Mouse (Mus musculus): ENCODE measurements around the gene Meox1. TPM values are rescaled to one million over a fixed set of nuclear protein-coding genes. Genes with fewer than 3 reads are reported as not detected.

Meox1 gene
- polyA plus RNA-seq, 1 experiment = 0.16 TPM

- Histone ChIP-seq H3K36me3 (ENCODE audit: control insufficient read depth, insufficient read depth) (no peaks in the 10 kb centered on the region), H3ac (ENCODE audit: control insufficient read depth, insufficient read length) (no peak overlapping the region), H3K27me3 (ENCODE audit: control insufficient read depth, insufficient read depth, insufficient read length) (no peaks in the 10 kb centered on the region), H3K4me2 (ENCODE audit: low read depth) (no peak overlapping the region), H3K4me3 (no peak overlapping the region), H3K79me2 (ENCODE audit: control insufficient read depth, insufficient read depth) (no peaks in the 10 kb centered on the region)
- no peak for TF ChIP-seq SRF (IDR thresholded peaks at IDR 0.05; ENCODE audit: control insufficient read depth, insufficient read length, low read depth)
- TF ChIP-seq USF1 (IDR thresholded peaks at IDR 0.05; ENCODE audit: low read depth) = no peak
- no peak for TF ChIP-seq TCF3 (IDR thresholded peaks at IDR 0.05; ENCODE audit: insufficient read length, low read depth)
- no peak for TF ChIP-seq MAX (IDR thresholded peaks at IDR 0.05; ENCODE audit: low read depth)
- TF ChIP-seq REST (IDR thresholded peaks at IDR 0.05; ENCODE audit: insufficient read depth, insufficient read length) = no peak
- no peak for TF ChIP-seq TCF12 (IDR thresholded peaks at IDR 0.05; ENCODE audit: insufficient read depth, poor library complexity, severe bottlenecking)
- TF ChIP-seq MYOG (IDR thresholded peaks at IDR 0.05; ENCODE audit: control insufficient read depth in 1 of 3, insufficient read depth in 1 of 3, insufficient read length in 2 of 3, low read depth in 2 of 3) = no peak
- TF ChIP-seq MYOD1 (IDR thresholded peaks at IDR 0.05; ENCODE audit: control insufficient read depth in 1 of 3, insufficient read length in 2 of 3, low read depth in 2 of 3) = no peak
- no peak for TF ChIP-seq CEBPB (IDR thresholded peaks at IDR 0.05; ENCODE audit: insufficient read depth, poor library complexity, severe bottlenecking)
- TF ChIP-seq POLR2A (IDR thresholded peaks at IDR 0.05; ENCODE audit: insufficient read length, low read depth) = no peak
Measured at GRCm38 (mm10) chr11:101924441-101924976, 30.3 kb upstream of the Meox1 start.

- Histone ChIP-seq H3K27me3 (ENCODE audit: control insufficient read depth, insufficient read depth, insufficient read length) (no peaks in the 10 kb centered on the region), H3K36me3 (ENCODE audit: control insufficient read depth, insufficient read depth) (no peaks in the 10 kb centered on the region), H3K79me2 (ENCODE audit: control insufficient read depth, insufficient read depth) (no peaks in the 10 kb centered on the region), H3ac (ENCODE audit: control insufficient read depth, insufficient read length) (no peak overlapping the region), H3K4me3 (no peak overlapping the region), H3K4me2 (ENCODE audit: low read depth) (no peak overlapping the region)
- TF ChIP-seq MYOG (IDR thresholded peaks at IDR 0.05; ENCODE audit: control insufficient read depth in 1 of 3, insufficient read depth in 1 of 3, insufficient read length in 2 of 3, low read depth in 2 of 3) (no peak), POLR2A (IDR thresholded peaks at IDR 0.05; ENCODE audit: insufficient read length, low read depth) (no peak)
Measured at GRCm38 (mm10) chr11:101923988-101924387, 29.8 kb upstream of the Meox1 start.

- Histone ChIP-seq H3K27me3 (ENCODE audit: control insufficient read depth, insufficient read depth, insufficient read length) (peaks cover 19% of the 10 kb centered on the region), H3ac (ENCODE audit: control insufficient read depth, insufficient read length) (no peak overlapping the region), H3K4me3 (no peak overlapping the region), H3K79me2 (ENCODE audit: control insufficient read depth, insufficient read depth) (no peaks in the 10 kb centered on the region), H3K4me2 (ENCODE audit: low read depth) (no peak overlapping the region), H3K36me3 (ENCODE audit: control insufficient read depth, insufficient read depth) (no peaks in the 10 kb centered on the region)
- TF ChIP-seq POLR2AphosphoS2 (IDR thresholded peaks at IDR 0.05; ENCODE audit: insufficient read length, low read depth) (no peak), SRF (IDR thresholded peaks at IDR 0.05; ENCODE audit: control insufficient read depth, insufficient read length, low read depth) (no peak), USF1 (IDR thresholded peaks at IDR 0.05; ENCODE audit: low read depth) (no peak), MAX (IDR thresholded peaks at IDR 0.05; ENCODE audit: low read depth) (no peak), CEBPB (IDR thresholded peaks at IDR 0.05; ENCODE audit: insufficient read depth, poor library complexity, severe bottlenecking) (no peak), TCF3 (IDR thresholded peaks at IDR 0.05; ENCODE audit: insufficient read length, low read depth) (no peak), MYOD1 (IDR thresholded peaks at IDR 0.05; ENCODE audit: control insufficient read depth in 1 of 3, insufficient read length in 2 of 3, low read depth in 2 of 3) (peak in 2 of 3 experiments; percentile 14 to 44), MYOG (IDR thresholded peaks at IDR 0.05; ENCODE audit: control insufficient read depth in 1 of 3, insufficient read depth in 1 of 3, insufficient read length in 2 of 3, low read depth in 2 of 3) (peak in 1 of 3 experiments; percentile 73), POLR2A (IDR thresholded peaks at IDR 0.05; ENCODE audit: insufficient read length, low read depth) (no peak), E2F4 (IDR thresholded peaks at IDR 0.05; ENCODE audit: insufficient read depth) (no peak), REST (IDR thresholded peaks at IDR 0.05; ENCODE audit: insufficient read depth, insufficient read length) (no peak), TCF12 (IDR thresholded peaks at IDR 0.05; ENCODE audit: insufficient read depth, poor library complexity, severe bottlenecking) (no peak)
Measured at GRCm38 (mm10) chr11:101921361-101921952, 27.3 kb upstream of the Meox1 start.

GRCm38 (mm10) chr11:101919660-101920059 is 25.5 kb upstream of the Meox1 start:
- Histone ChIP-seq H3ac (ENCODE audit: control insufficient read depth, insufficient read length) (no peak overlapping the region), H3K4me2 (ENCODE audit: low read depth) (no peak overlapping the region)

More at GRCm38 (mm10) chr11:101919660-101920059, 25.5 kb upstream of the Meox1 start:
- peaks cover 30% of the 10 kb centered on the region for H3K27me3 ChIP-seq (ENCODE audit: control insufficient read depth, insufficient read depth, insufficient read length)
- no peaks in the 10 kb centered on the region for H3K79me2 ChIP-seq (ENCODE audit: control insufficient read depth, insufficient read depth)
- no peak overlapping the region for H3K4me3 ChIP-seq
- TF ChIP-seq CEBPB (IDR thresholded peaks at IDR 0.05; ENCODE audit: insufficient read depth, poor library complexity, severe bottlenecking) (no peak), USF1 (IDR thresholded peaks at IDR 0.05; ENCODE audit: low read depth) (no peak), POLR2A (IDR thresholded peaks at IDR 0.05; ENCODE audit: insufficient read length, low read depth) (no peak), E2F4 (IDR thresholded peaks at IDR 0.05; ENCODE audit: insufficient read depth) (no peak), TCF3 (IDR thresholded peaks at IDR 0.05; ENCODE audit: insufficient read length, low read depth) (no peak), TCF12 (IDR thresholded peaks at IDR 0.05; ENCODE audit: insufficient read depth, poor library complexity, severe bottlenecking) (no peak), POLR2AphosphoS2 (IDR thresholded peaks at IDR 0.05; ENCODE audit: insufficient read length, low read depth) (no peak), MYOG (IDR thresholded peaks at IDR 0.05; ENCODE audit: control insufficient read depth in 1 of 3, insufficient read depth in 1 of 3, insufficient read length in 2 of 3, low read depth in 2 of 3) (no peak), REST (IDR thresholded peaks at IDR 0.05; ENCODE audit: insufficient read depth, insufficient read length) (no peak), MYOD1 (IDR thresholded peaks at IDR 0.05; ENCODE audit: control insufficient read depth in 1 of 3, insufficient read length in 2 of 3, low read depth in 2 of 3) (no peak), MAX (IDR thresholded peaks at IDR 0.05; ENCODE audit: low read depth) (no peak), SRF (IDR thresholded peaks at IDR 0.05; ENCODE audit: control insufficient read depth, insufficient read length, low read depth) (no peak)
- H3K36me3 ChIP-seq (ENCODE audit: control insufficient read depth, insufficient read depth) = no peaks in the 10 kb centered on the region
